Mouse (Mus musculus) fat pad, adult 2 months (tissue): Measurements from ENCODE around the gene Chchd5.

Source experiments
- DNase-seq: peaks from one replicate; pipeline ENCODE4 v3.0.0-alpha.2; 2011; ENCODE audit warnings: low read depth, low spot score; ENCODE audit errors: extremely low read depth

The Chchd5 gene

GRCm38 (mm10) chr2:129129412-129129929 is at the start of gene Chchd5:
Gene Chchd5, plus strand, starts transcription at chr2:129129700.
- DNase-seq: peak; percentile 70

GRCm38 (mm10) chr2:129081097-129081496 is 48.4 kb upstream of the Chchd5 start:
- DNase-seq: no peak

GRCm38 (mm10) chr2:129083514-129083913 is 46.0 kb upstream of the Chchd5 start:
- no peak for DNase-seq

- no peak for DNase-seq
These were observed 44.5 kb upstream of the Chchd5 start for GRCm38 (mm10) chr2:129084959-129085358.

- no peak for DNase-seq
These were observed 42.0 kb upstream of the Chchd5 start for GRCm38 (mm10) chr2:129087520-129087919.

GRCm38 (mm10) chr2:129090370-129090769 is 39.1 kb upstream of the Chchd5 start:
- DNase-seq: no peak

GRCm38 (mm10) chr2:129092810-129093209 is 36.7 kb upstream of the Chchd5 start:
- DNase-seq: no peak

GRCm38 (mm10) chr2:129093926-129094724 is 35.4 kb upstream of the Chchd5 start:
- DNase-seq: no peak

- DNase-seq: peak; percentile 54
These were observed 28.7 kb upstream of the Chchd5 start, which contains the start of gene Polr1b for GRCm38 (mm10) chr2:129100784-129101310. Gene Polr1b, plus strand, starts transcription at chr2:129100995.

- no peak for DNase-seq
These were observed 16.6 kb upstream of the Chchd5 start for GRCm38 (mm10) chr2:129112924-129113323.

GRCm38 (mm10) chr2:129115706-129116367 is 13.7 kb upstream of the Chchd5 start:
- no peak for DNase-seq

GRCm38 (mm10) chr2:129116368-129116739 is 13.1 kb upstream of the Chchd5 start:
- no peak for DNase-seq

GRCm38 (mm10) chr2:129118061-129118460 is 11.4 kb upstream of the Chchd5 start:
- no peak for DNase-seq

GRCm38 (mm10) chr2:129121986-129122385 is 7.5 kb upstream of the Chchd5 start:
- DNase-seq: no peak

- no peak for DNase-seq
These were observed 566 bp downstream of the Chchd5 start for GRCm38 (mm10) chr2:129129987-129130545.

GRCm38 (mm10) chr2:129130776-129131175 is 1.3 kb downstream of the Chchd5 start:
- no peak for DNase-seq

GRCm38 (mm10) chr2:129132231-129132630 is 2.7 kb downstream of the Chchd5 start:
- DNase-seq: no peak

- no peak for DNase-seq
These were observed 3.7 kb downstream of the Chchd5 start for GRCm38 (mm10) chr2:129133006-129133805.

- no peak for DNase-seq
These were observed 10.4 kb downstream of the Chchd5 start for GRCm38 (mm10) chr2:129139906-129140305.

GRCm38 (mm10) chr2:129148836-129149235 is 19.3 kb downstream of the Chchd5 start:
- no peak for DNase-seq

- no peak for DNase-seq
These were observed 20.9 kb downstream of the Chchd5 start for GRCm38 (mm10) chr2:129150386-129150785.
